Mouse (Mus musculus) bone marrow macrophage, adult 2 months (primary cell): Measurements from ENCODE around the gene Hira. TPM values are rescaled to one million over a fixed set of nuclear protein-coding genes. Genes with fewer than 3 reads are reported as not detected.

Experiments used
- H3K27ac ChIP-seq: 2 replicates; pipeline ENCODE4 v1.5.1; 2012; ENCODE audit warnings: low read depth, low read length; ENCODE audit not compliant: insufficient read depth
- H3K4me1 ChIP-seq: 2 replicates; pipeline ENCODE4 v1.6.1; 2012; ENCODE audit warnings: low read length; ENCODE audit not compliant: control insufficient read depth, insufficient read depth
- H3K4me3 ChIP-seq: 2 replicates; pipeline ENCODE4 v1.5.1; 2012; ENCODE audit warnings: mild to moderate bottlenecking, low read length, moderate library complexity; ENCODE audit not compliant: insufficient read depth
- CTCF ChIP-seq: IDR thresholded peaks from 2 replicates; pipeline ENCODE4 v1.5.1; 2012; ENCODE audit warnings: low read depth, mild to moderate bottlenecking, low read length, moderate library complexity
- POLR2A ChIP-seq: IDR thresholded peaks from 2 replicates; pipeline ENCODE4 v1.6.1; 2012; ENCODE audit warnings: mild to moderate bottlenecking, low read depth, low read length, borderline replicate concordance
- polyA plus RNA-seq: library from polyadenylated mRNA; stranded (reverse); fragments of >200 nt; gene quantifications from 2 replicates; pipeline ENCODE4 v1.2.4, GENCODE M21; 2012; ENCODE audit not compliant: missing spikeins, insufficient read depth, insufficient read length

Gene Hira
- polyA plus RNA-seq, 1 experiment, result 20.1 TPM

DNA sequence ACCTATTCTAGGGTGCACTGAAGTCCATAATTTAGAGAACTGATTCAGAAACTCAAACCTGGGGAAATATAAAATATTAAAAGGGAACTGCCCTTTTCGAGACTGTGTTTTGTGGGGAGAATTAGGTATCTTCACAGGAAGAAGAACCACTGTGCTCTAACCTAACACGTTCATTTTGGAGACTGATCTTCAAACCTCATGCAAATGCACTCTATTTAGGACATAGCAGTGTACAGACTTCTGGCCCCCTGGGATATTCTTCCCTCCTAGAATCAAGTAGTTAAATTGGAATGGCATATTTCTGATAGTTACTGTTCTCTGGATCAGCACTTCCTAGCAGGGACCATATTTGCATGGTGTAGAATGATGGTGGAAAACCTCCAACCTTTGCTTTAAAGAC is 133.9 kb downstream of the Hira start:
- no peak for TF ChIP-seq CTCF
- peaks cover 6% of the 10 kb centered on the region; the same call in 1 of the 2 replicates for H3K4me1 ChIP-seq
- H3K27ac ChIP-seq, result no peak overlapping the region

DNA sequence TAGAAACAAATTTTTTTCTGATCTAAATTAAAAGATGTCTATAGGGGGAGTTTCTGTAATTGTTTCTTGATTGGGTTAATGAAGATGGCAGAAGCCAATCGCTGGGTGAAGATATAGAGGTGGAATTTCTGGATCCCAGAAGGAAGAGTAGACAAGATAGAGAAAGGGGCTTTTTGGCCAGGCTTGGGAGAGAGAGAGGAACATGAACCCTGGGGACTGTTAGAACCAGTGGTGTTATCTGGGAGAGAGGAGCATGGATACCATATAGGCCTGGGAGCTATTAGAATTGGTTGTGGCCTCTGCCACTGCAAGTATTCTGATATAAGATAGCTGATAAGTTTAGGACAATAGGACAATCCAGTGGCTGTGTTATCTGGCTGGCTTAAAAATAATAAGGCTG is 136.7 kb downstream of the Hira start:
- H3K4me3 ChIP-seq, result no peak overlapping the region
- no peaks in the 10 kb centered on the region for H3K4me1 ChIP-seq

More for the DNA sequence above, 133.9 kb downstream of the Hira start:
- no peak overlapping the region for H3K4me3 ChIP-seq

DNA sequence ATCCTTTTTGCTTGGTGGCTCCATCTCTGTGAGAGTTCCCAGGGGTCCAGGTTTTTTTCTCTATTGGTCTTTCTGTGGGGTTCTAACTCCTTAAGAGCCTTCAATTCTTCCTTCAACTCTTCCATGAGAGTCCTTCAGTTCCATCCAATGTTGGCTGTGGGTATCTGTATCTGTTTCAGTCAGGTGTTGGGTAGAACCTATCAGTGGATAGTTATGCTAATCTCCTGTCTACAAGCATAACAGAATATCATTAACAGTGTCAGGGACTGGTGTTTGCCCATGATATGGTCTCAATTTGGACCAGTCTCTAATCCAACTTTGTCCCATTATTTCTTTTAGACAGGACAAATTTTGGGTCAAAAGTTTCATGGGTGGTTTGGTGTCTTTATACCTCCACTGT is 137.8 kb downstream of the Hira start:
- Histone ChIP-seq H3K27ac (no peak overlapping the region), H3K4me1 (no peaks in the 10 kb centered on the region), H3K4me3 (no peak overlapping the region)
- TF ChIP-seq POLR2A (no peak), CTCF (no peak)

More for the DNA sequence above, 136.7 kb downstream of the Hira start:
- no peak for TF ChIP-seq POLR2A
- no peak for TF ChIP-seq CTCF
- H3K27ac ChIP-seq, result no peak overlapping the region

Other genes starting within 250 kb of the Hira start
- gene Sept5, start 247.1 kb upstream of the Hira start, polyA plus RNA-seq, result 0.60 and 0.83 TPM in 2 replicates
- gene Cldn5, start 100.2 kb upstream of the Hira start, polyA plus RNA-seq, result not detected in 2 replicates
- gene Ufd1, start 65.3 kb upstream of the Hira start, polyA plus RNA-seq, result 46.6 and 61.5 TPM in 2 replicates
- gene Cdc45, start 65.0 kb upstream of the Hira start, polyA plus RNA-seq, result 7.7 and 9.7 TPM in 2 replicates
- gene 2510002D24Rik, start 40.5 kb upstream of the Hira start, polyA plus RNA-seq, result 15.1 and 15.5 TPM in 2 replicates
- not detected in 2 replicates for gene Gm28539, start 40.5 kb upstream of the Hira start, polyA plus RNA-seq
- 50.2 and 50.6 TPM in 2 replicates for gene Mrpl40, start 175 bp upstream of the Hira start, polyA plus RNA-seq